Mouse (Mus musculus) stomach, embryonic 15.5 days (tissue): ENCODE measurements around the gene Fcrl5. TPM values are rescaled to one million over a fixed set of nuclear protein-coding genes. Genes with fewer than 3 reads are reported as not detected.
A peak's percentile ranks its signal among the peaks of the same experiment; 100 is the strongest.

ENCODE experiments used
- ATAC-seq: fragments of 200-750 bp; cut with Nextera tagmentation; 2 replicates; pipeline ENCODE4 v1.8.0; 2017; ENCODE audit warnings: low read depth, moderate number of reproducible peaks, moderate TSS enrichment; ENCODE audit not compliant: insufficient read depth, low FRiP score
- H3K27ac ChIP-seq: fragments of 300-500 bp; sonication (generic); 2 replicates; pipeline ENCODE4 v1.5.1; 2015; ENCODE audit warnings: mild to moderate bottlenecking, inconsistent platforms
- H3K27me3 ChIP-seq: fragments of 300-500 bp; sonication (generic); replicated peaks from 2 replicates; pipeline ENCODE4 v1.6.1; 2015; ENCODE audit warnings: inconsistent platforms
- H3K36me3 ChIP-seq: fragments of 300-500 bp; sonication (generic); 2 replicates; pipeline ENCODE4 v1.6.1; 2015; ENCODE audit warnings: inconsistent platforms
- H3K4me1 ChIP-seq: fragments of 300-500 bp; sonication (generic); 2 replicates; pipeline ENCODE4 v1.6.1; 2015; ENCODE audit warnings: inconsistent platforms
- H3K4me2 ChIP-seq: fragments of 300-500 bp; sonication (generic); 2 replicates; pipeline ENCODE4 v1.6.1; 2015; ENCODE audit warnings: mild to moderate bottlenecking, inconsistent platforms
- H3K4me3 ChIP-seq: fragments of 300-500 bp; sonication (generic); replicated peaks from 2 replicates; pipeline ENCODE4 v1.5.1; 2015; ENCODE audit warnings: inconsistent platforms
- H3K9ac ChIP-seq: fragments of 300-500 bp; sonication (generic); 2 replicates; pipeline ENCODE4 v1.6.1; 2015; ENCODE audit warnings: inconsistent platforms
- H3K9me3 ChIP-seq: fragments of 300-500 bp; sonication (generic); 2 replicates; pipeline ENCODE4 v1.6.1; 2016; ENCODE audit warnings: inconsistent platforms
- WGBS: fragments of 180-500 bp; shearing (Covaris S2); methylation state at CpG from one replicate; pipeline ENCODE4 v1.1.7; 2015; 5-methylcytosine and 5-hydroxymethylcytosine counted together
- polyA plus RNA-seq: library from polyadenylated mRNA; unstranded; fragments of >200 nt; fragmentation: Nextera tagmentation; extraction: Ambion mirVana; gene quantifications from 2 replicates; pipeline ENCODE4 v1.2.1, GENCODE M21; 2015

Fcrl5 gene
- polyA plus RNA-seq, 1 experiment from 2014 or later: not detected

- Histone ChIP-seq H3K27me3 (no peaks in the 10 kb centered on the region), H3K4me2 (no peak overlapping the region), H3K9me3 (no peaks in the 10 kb centered on the region), H3K4me3 (no peak overlapping the region), H3K9ac (no peak overlapping the region), H3K36me3 (peaks cover 21% of the 10 kb centered on the region), H3K27ac (no peak overlapping the region), H3K4me1 (no peaks in the 10 kb centered on the region; the same call in 1 of the 2 replicates)
- ATAC-seq: no peak
- WGBS: 64% methylated on average over 11 of the region's 11 CpGs
Observed at GRCm38 (mm10) chr3:87540028-87540675, 104.6 kb downstream of the Fcrl5 start.

DNA sequence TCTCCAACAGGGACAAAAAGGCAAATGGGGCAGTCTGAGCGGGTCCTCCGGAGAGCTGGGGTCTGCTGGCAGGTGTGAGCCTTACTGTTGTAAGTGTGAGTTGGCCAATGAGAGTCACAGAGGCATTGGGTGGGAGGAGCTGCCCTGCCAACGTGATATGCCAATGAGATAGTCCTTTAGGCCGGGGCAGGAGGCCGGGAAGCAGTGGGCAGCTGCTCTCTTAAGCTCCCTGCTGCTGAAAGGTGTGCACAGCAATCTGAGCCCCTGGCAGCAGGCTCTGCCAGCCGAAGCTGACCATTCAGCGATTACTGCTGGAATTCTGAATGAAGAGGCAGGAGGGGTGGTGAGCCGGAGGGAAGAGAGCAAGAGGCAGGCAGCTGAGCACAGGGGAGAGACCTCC, 105.1 kb downstream of the Fcrl5 start:
- no peak overlapping the region for H3K4me2 ChIP-seq
- H3K36me3 ChIP-seq: peaks cover 15% of the 10 kb centered on the region
- H3K4me3 ChIP-seq: no peak overlapping the region
- no peak for ATAC-seq
- no peak overlapping the region for H3K9ac ChIP-seq
- 41% methylated on average over 8 of the region's 8 CpGs for WGBS
- H3K27ac ChIP-seq: no peak overlapping the region
- no peaks in the 10 kb centered on the region for H3K27me3 ChIP-seq
- no peaks in the 10 kb centered on the region; the same call in 1 of the 2 replicates for H3K4me1 ChIP-seq
- H3K9me3 ChIP-seq: no peaks in the 10 kb centered on the region

DNA sequence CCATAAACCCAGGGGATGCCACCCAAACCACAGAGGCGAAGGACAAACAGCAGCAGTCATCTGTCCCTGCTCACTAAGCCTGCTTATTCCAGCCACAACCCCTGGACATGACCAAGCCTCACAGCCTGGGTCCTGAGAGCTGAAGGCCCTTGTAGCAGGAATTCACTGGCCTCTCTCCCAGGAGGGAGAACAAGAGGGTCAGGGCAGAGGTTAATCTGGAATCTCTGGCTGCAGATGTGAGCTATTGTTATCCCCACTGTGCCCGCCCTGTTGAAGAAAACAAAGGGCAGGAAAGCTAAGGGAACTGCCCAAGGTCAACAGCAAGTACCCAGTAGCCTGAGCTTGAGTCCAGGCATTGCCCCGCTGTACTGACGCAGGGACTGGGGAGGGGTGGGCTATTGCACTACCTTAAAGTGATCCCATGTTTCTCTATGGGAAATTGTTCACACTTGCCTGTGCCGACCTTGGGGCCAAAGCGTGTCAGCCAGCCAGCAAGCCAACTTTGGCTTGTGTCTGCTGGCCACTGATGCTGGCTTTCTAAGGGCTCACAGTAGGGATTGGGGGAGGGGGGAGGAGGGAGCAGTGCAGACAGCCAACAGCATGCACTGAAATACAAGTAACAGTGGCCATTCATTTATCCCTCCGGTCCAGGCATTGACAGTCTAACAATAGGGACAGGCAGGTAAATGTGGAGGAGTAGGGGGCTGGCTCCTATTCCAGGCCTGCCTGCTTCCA, 107.1 kb downstream of the Fcrl5 start:
- no peak overlapping the region for H3K9ac ChIP-seq
- no peaks in the 10 kb centered on the region for H3K27me3 ChIP-seq
- H3K9me3 ChIP-seq: no peaks in the 10 kb centered on the region
- 73% methylated on average over 7 of the region's 7 CpGs for WGBS
- H3K4me2 ChIP-seq: no peak overlapping the region
- no peaks in the 10 kb centered on the region; the same call in 1 of the 2 replicates for H3K4me1 ChIP-seq
- no peaks in the 10 kb centered on the region for H3K36me3 ChIP-seq
- no peak overlapping the region for H3K4me3 ChIP-seq
- H3K27ac ChIP-seq: no peak overlapping the region
- ATAC-seq: no peak

GRCm38 (mm10) chr3:87545554-87545953, 110.0 kb downstream of the Fcrl5 start:
- Histone ChIP-seq H3K4me3 (no peak overlapping the region), H3K9ac (no peak overlapping the region), H3K27ac (no peak overlapping the region), H3K9me3 (no peaks in the 10 kb centered on the region), H3K4me1 (no peaks in the 10 kb centered on the region), H3K36me3 (no peaks in the 10 kb centered on the region), H3K27me3 (no peaks in the 10 kb centered on the region; the same call in 1 of the 2 replicates), H3K4me2 (no peak overlapping the region)
- 72% methylated on average over 3 of the region's 3 CpGs for WGBS
- no peak for ATAC-seq

DNA sequence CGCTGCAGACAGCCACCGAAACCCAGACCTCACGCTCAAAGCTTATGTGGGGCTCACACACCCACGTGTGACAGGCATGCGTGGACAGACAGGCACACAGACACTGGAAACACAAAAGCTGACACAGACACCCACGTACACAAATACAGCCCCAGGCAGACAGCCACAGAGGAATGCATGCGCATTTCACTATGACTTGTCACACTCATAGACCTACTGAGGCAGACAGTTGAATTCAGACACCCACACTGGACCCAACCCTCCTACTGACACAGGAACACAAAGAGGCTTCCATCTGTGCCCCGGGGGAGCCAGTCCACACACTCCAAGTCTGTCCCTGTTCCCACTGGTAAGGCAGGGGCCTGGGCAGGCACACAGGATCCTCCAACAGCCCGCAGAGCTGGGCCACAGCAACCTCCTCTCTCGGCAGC, 110.7 kb downstream of the Fcrl5 start:
- 80% methylated on average over 10 of the region's 10 CpGs for WGBS
- H3K4me3 ChIP-seq: no peak overlapping the region
- H3K9me3 ChIP-seq: no peaks in the 10 kb centered on the region
- H3K27me3 ChIP-seq: peaks cover 5% of the 10 kb centered on the region; the same call in 1 of the 2 replicates
- H3K4me2 ChIP-seq: no peak overlapping the region
- no peak for ATAC-seq
- H3K9ac ChIP-seq: no peak overlapping the region
- no peaks in the 10 kb centered on the region for H3K4me1 ChIP-seq
- H3K36me3 ChIP-seq: no peaks in the 10 kb centered on the region
- no peak overlapping the region for H3K27ac ChIP-seq

GRCm38 (mm10) chr3:87549908-87550307, 114.3 kb downstream of the Fcrl5 start:
- H3K4me1 ChIP-seq: no peaks in the 10 kb centered on the region
- no peak overlapping the region for H3K4me3 ChIP-seq
- H3K4me2 ChIP-seq: 0 out of 2 replicates have a peak overlapping the region, but pooled peaks have one; percentile 16
- no peak overlapping the region for H3K9ac ChIP-seq
- ATAC-seq: no peak
- H3K27me3 ChIP-seq: peaks cover 5% of the 10 kb centered on the region; the same call in 1 of the 2 replicates
- no peaks in the 10 kb centered on the region for H3K9me3 ChIP-seq
- WGBS: 25% methylated on average over 14 of the region's 14 CpGs
- no peak overlapping the region for H3K27ac ChIP-seq
- H3K36me3 ChIP-seq: no peaks in the 10 kb centered on the region

Other genes starting within 250 kb of the Fcrl5 start
- gene Fcrls, start 172.0 kb upstream of the Fcrl5 start, polyA plus RNA-seq: 10.0 TPM in 2 replicates
- 1.6 and 3.3 TPM in 2 replicates for gene Cd5l, start 77.9 kb upstream of the Fcrl5 start, polyA plus RNA-seq
- gene Fcrl1, start 59.4 kb upstream of the Fcrl5 start, polyA plus RNA-seq: 0.28 TPM in 2 replicates
- gene Etv3, start 89.6 kb downstream of the Fcrl5 start, polyA plus RNA-seq: 13.9 and 14.8 TPM in 2 replicates
- gene Arhgef11, start 181.8 kb downstream of the Fcrl5 start, polyA plus RNA-seq: 14.4 and 17.3 TPM in 2 replicates